In genomic region chr2:85157382-85157781, GRCm38 (mm10) we compare ENCODE assay signal across 23 mouse cellular contexts. TPM values are rescaled to one million over a fixed set of nuclear protein-coding genes. Genes with fewer than 3 reads are reported as not detected.
A peak's percentile ranks its signal among the peaks of the same experiment; 100 is the strongest.
DNase-seq lines count a peak whose midpoint lies in the region; TF ChIP-seq lines count a peak whose summit lies in the region.
"Had no signal": no experiment of that assay in that cellular context is flagged by ENCODE, and none has a peak within 500 bp of the region (broad histone marks: within the 10 kb centered on the region; RNA-seq: fewer than 3 reads in every experiment).

No protein-coding gene starts in this region.

- peaks cover 0 to 11% of the 10 kb centered on the region in 2 experiments; a peak in 2 of 4 replicates for H3K4me1 ChIP-seq in CH12.LX (ENCODE audit: control insufficient read depth in 1 of 2, insufficient read depth in 2 of 2)

- H3K27ac ChIP-seq in gastrocnemius, adult 2 months, result peak overlapping the region; percentile 50
- no peak overlapping the region for H3K27ac ChIP-seq in CH12.LX (ENCODE audit: insufficient read depth, low read depth)

- no peak for TF ChIP-seq CTCF in gastrocnemius, adult 2 months (IDR thresholded peaks at IDR 0.05)
- TF ChIP-seq CTCF in CH12.LX (conservative IDR thresholded peaks at IDR 0.05 in 1 of 2, IDR thresholded peaks at IDR 0.05 in 1 of 2; ENCODE audit: low read depth in 2 of 2, low read length in 2 of 2), result no peak

- TF ChIP-seq RAD21 in CH12.LX (IDR thresholded peaks at IDR 0.05; ENCODE audit: low read depth, low read length), result no peak

- no peak for DNase-seq in gastrocnemius, adult 2 months
- no peak for DNase-seq in gastrocnemius, postnatal 36 days
- DNase-seq in A20 (ENCODE audit: low read depth, low spot score) (peak; percentile 19), CH12.LX (ENCODE audit: extremely low read depth) (peak; percentile 8)
- DNase-seq in adrenal gland, postnatal 14 days, result no peak
- no peak for DNase-seq in layer of hippocampus, adult 8-10 months (ENCODE audit: low spot score in 2 of 2)
- DNase-seq: adrenal gland, adult 2 months; adrenal gland, adult 8-10 months; adrenal gland, postnatal 10 days; adrenal gland, postnatal 25 days; adrenal gland, postnatal 36 days; B cell, adult 2 months; cerebellum, adult 11 months; cerebellum, adult 11-12 months; cerebellum, adult 18-20 months; cerebellum, adult 2 months; cerebellum, adult 8-10 months; cerebellum, adult 9-10 months had no signal

- dilution Hi-C loops in CH12.LX (cut with MboI; ENCODE audit: extremely low pct_ligation_motif_present, extremely low pct_unique_long_range_greater_than_20kb, low sequenced_read_pairs), result no loop called here

- no peaks in the 10 kb centered on the region for H3K36me3 ChIP-seq in CH12.LX (replicated peaks in 1 of 2; ENCODE audit: control insufficient read depth in 1 of 2, insufficient read depth in 1 of 2, low read length in 1 of 2)
- H3K36me3 ChIP-seq: G1E had no signal

- no peaks in the 10 kb centered on the region for H3K9me3 ChIP-seq in CH12.LX (replicated peaks; ENCODE audit: low read length)
- H3K9me3 ChIP-seq: G1E had no signal

- intact Hi-C loops in gastrocnemius, adult 2 months (cut with DNase I), result no loop called here
- intact Hi-C loops in gastrocnemius, postnatal 36 days (cut with DNase I), result no loop called here

- peak overlapping the region; percentile 82 for H3K4me2 ChIP-seq in CH12.LX (ENCODE audit: insufficient read depth, low read depth, poor library complexity, severe bottlenecking)

- H3K4me3 ChIP-seq in gastrocnemius, adult 2 months, result peak overlapping the region; percentile 5; the same call in 1 of the 2 replicates
- no peak overlapping the region for H3K4me3 ChIP-seq in CH12.LX (replicated peaks in 1 of 3; ENCODE audit: low read depth in 2 of 3, low read length in 2 of 3, poor library complexity in 1 of 3)

- H3K9ac ChIP-seq in CH12.LX (ENCODE audit: insufficient read depth, low read depth), result no peak overlapping the region

- H3K79me2 ChIP-seq in CH12.LX (replicated peaks; ENCODE audit: control insufficient read depth, extremely low read depth, insufficient read depth, poor library complexity, severe bottlenecking), result no peaks in the 10 kb centered on the region

- in situ Hi-C loops in CH12.LX (cut with MboI; ENCODE audit: low pct_ligation_motif_present, low pct_unique_long_range_greater_than_20kb, low sequenced_read_pairs), result no loop called here

- TF ChIP-seq EP300 in CH12.LX (IDR thresholded peaks at IDR 0.05; ENCODE audit: low read length), result peak; percentile 66; the same call in 1 of the 2 replicates

- no peak for TF ChIP-seq POLR2A in CH12.LX (IDR thresholded peaks at IDR 0.05; ENCODE audit: low read depth, low read length)

- H3K27me3 ChIP-seq in CH12.LX (replicated peaks), result peaks cover 4% of the 10 kb centered on the region

TF ChIP-seq in CH12.LX, 34 proteins besides CTCF, POLR2A, EP300 and RAD21:
- no peak for TF ChIP-seq MAZ (IDR thresholded peaks at IDR 0.05; ENCODE audit: low read depth, low read length)
- TF ChIP-seq PAX5 (IDR thresholded peaks at IDR 0.05; ENCODE audit: low read length), result no peak
- no peak for TF ChIP-seq USF1 (IDR thresholded peaks at IDR 0.05; ENCODE audit: low read depth, low read length)
- peak; percentile 78 for TF ChIP-seq IRF4 (IDR thresholded peaks at IDR 0.05; ENCODE audit: low read depth, low read length)
- peak; percentile 25; the same call in 1 of the 2 replicates for TF ChIP-seq BHLHE40 (IDR thresholded peaks at IDR 0.05; ENCODE audit: low read depth, low read length)
- TF ChIP-seq KAT2A (IDR thresholded peaks at IDR 0.05; ENCODE audit: insufficient replicate concordance, low read length), result no peak
- peak; percentile 71 for TF ChIP-seq MAFK (IDR thresholded peaks at IDR 0.05; ENCODE audit: insufficient replicate concordance, low read length)
- TF ChIP-seq E2F4 (IDR thresholded peaks at IDR 0.05; ENCODE audit: insufficient replicate concordance, low read depth, low read length), result no peak
- TF ChIP-seq ZMIZ1 (IDR thresholded peaks at IDR 0.05; ENCODE audit: low read depth, low read length), result no peak

RNA-seq across cellular contexts. Expression of gene Aplnr, which starts 21.4 kb away (rescaled TPM):
- total RNA-seq in gastrocnemius, adult 2 months (2021), result 1 to 10 TPM; 2.5 to 5.6 TPM
- total RNA-seq in gastrocnemius, postnatal 36 days (2021), result 10 to 100 TPM in 1 of 2 experiments, 1 to 10 TPM in 1; 8.8 to 14.6 TPM
- total RNA-seq in CH12.LX (2012; rRNA removed), result not detected in 2 replicates
- total RNA-seq in CH12.LX (2014; rRNA removed), result not detected in 2 replicates
- not detected in 2 replicates for polyA plus RNA-seq in CH12.LX (2012; ENCODE audit: insufficient read length, low read depth)
- 96.2 and 97.3 TPM in 2 replicates for total RNA-seq in adrenal gland, postnatal 14 days (2021)
- total RNA-seq in layer of hippocampus, adult 8-10 months (2022), result 1 to 10 TPM in 1 of 4 experiments, under 1 TPM in 3; 0.13 to 1.4 (median 0.59) TPM
- total RNA-seq: MEL had no signal
- polyA plus RNA-seq: activated CD4-positive, CD25-positive, alpha-beta regulatory T cell, adult 4 months; C2C12; CD4-positive, CD25-positive, alpha-beta regulatory T cell, adult 4 months; G1E had no signal

RNA-seq across cellular contexts. Expression of gene Lrrc55, which starts 39.6 kb away (rescaled TPM):
- 1 to 10 TPM in 1 of 2 experiments, under 1 TPM in 1; 0.56 to 1.1 TPM for total RNA-seq in gastrocnemius, adult 2 months (2021)
- 1 to 10 TPM in 1 of 2 experiments, under 1 TPM in 1; 0.76 to 1.5 TPM for total RNA-seq in gastrocnemius, postnatal 36 days (2021)
- total RNA-seq in CH12.LX (2012; rRNA removed), result 0.04 TPM in 1 of 2 replicates, not detected in the other
- total RNA-seq in CH12.LX (2014; rRNA removed), result not detected in 2 replicates
- polyA plus RNA-seq in CH12.LX (2012; ENCODE audit: insufficient read length, low read depth), result 0.08 TPM in 1 of 2 replicates, not detected in the other
- total RNA-seq in adrenal gland, postnatal 14 days (2021), result 17.5 and 21.2 TPM in 2 replicates
- 10 to 100 TPM; 15.3 to 19.1 (median 16.6) TPM for total RNA-seq in layer of hippocampus, adult 8-10 months (2022)
- total RNA-seq: MEL had no signal
- polyA plus RNA-seq: activated CD4-positive, CD25-positive, alpha-beta regulatory T cell, adult 4 months; C2C12; CD4-positive, CD25-positive, alpha-beta regulatory T cell, adult 4 months; G1E had no signal

Comparison
In these comparisons a context has a peak if more than half of its experiments do, and no peak if none do; other contexts are left out.
1. DNase-seq: peak in A20 (single experiment) and CH12.LX (single experiment); none in gastrocnemius, adult 2 months (single experiment), gastrocnemius, postnatal 36 days (0 of 2), adrenal gland, postnatal 14 days (single experiment) and layer of hippocampus, adult 8-10 months (0 of 2).